Mouse (Mus musculus): Measurements from ENCODE around the gene Hoxb8. TPM values are rescaled to one million over a fixed set of nuclear protein-coding genes. Genes with fewer than 3 reads are reported as not detected.

Hoxb8 gene
- polyA plus RNA-seq, 1 experiment, result not detected

- TF ChIP-seq GATA1 (IDR thresholded peaks at IDR 0.05; ENCODE audit: low read length), result no peak
Measured at GRCm38 (mm10) chr11:96263636-96264389, 17.9 kb upstream of the Hoxb8 start.

GRCm38 (mm10) chr11:96264390-96265020 lies 17.2 kb upstream of the Hoxb8 start:
- no peak for TF ChIP-seq GATA1 (IDR thresholded peaks at IDR 0.05; ENCODE audit: low read length)

GRCm38 (mm10) chr11:96265954-96266353 lies 15.8 kb upstream of the Hoxb8 start:
- TF ChIP-seq GATA1 (IDR thresholded peaks at IDR 0.05; ENCODE audit: low read length), result no peak

GRCm38 (mm10) chr11:96267021-96267920 lies 14.4 kb upstream of the Hoxb8 start:
- no peak for TF ChIP-seq GATA1 (IDR thresholded peaks at IDR 0.05; ENCODE audit: low read length)

- TF ChIP-seq GATA1 (IDR thresholded peaks at IDR 0.05; ENCODE audit: low read length), result no peak
Measured at GRCm38 (mm10) chr11:96268031-96268745, 13.5 kb upstream of the Hoxb8 start.

GRCm38 (mm10) chr11:96269869-96270268 lies 11.8 kb upstream of the Hoxb8 start:
- no peak for TF ChIP-seq GATA1 (IDR thresholded peaks at IDR 0.05; ENCODE audit: low read length)

GRCm38 (mm10) chr11:96270996-96271540 lies 10.6 kb upstream of the Hoxb8 start, which contains the start of gene Hoxb9:
Hoxb9 (plus strand) TSS chr11:96271457.
- no peak for TF ChIP-seq GATA1 (IDR thresholded peaks at IDR 0.05; ENCODE audit: low read length)

GRCm38 (mm10) chr11:96271541-96272011 lies 10.1 kb upstream of the Hoxb8 start:
- no peak for TF ChIP-seq GATA1 (IDR thresholded peaks at IDR 0.05; ENCODE audit: low read length)

GRCm38 (mm10) chr11:96272024-96272921 lies 9.4 kb upstream of the Hoxb8 start:
- TF ChIP-seq GATA1 (IDR thresholded peaks at IDR 0.05; ENCODE audit: low read length), result no peak

- TF ChIP-seq GATA1 (IDR thresholded peaks at IDR 0.05; ENCODE audit: low read length), result no peak
Measured at GRCm38 (mm10) chr11:96274428-96274827, 7.3 kb upstream of the Hoxb8 start.

GRCm38 (mm10) chr11:96275896-96276295 lies 5.8 kb upstream of the Hoxb8 start:
- no peak for TF ChIP-seq GATA1 (IDR thresholded peaks at IDR 0.05; ENCODE audit: low read length)

- no peak for TF ChIP-seq GATA1 (IDR thresholded peaks at IDR 0.05; ENCODE audit: low read length)
Measured at GRCm38 (mm10) chr11:96277151-96278044, 4.3 kb upstream of the Hoxb8 start.

- TF ChIP-seq GATA1 (IDR thresholded peaks at IDR 0.05; ENCODE audit: low read length), result no peak
Measured at GRCm38 (mm10) chr11:96278324-96278723, 3.4 kb upstream of the Hoxb8 start.

All from G1E-ER4 (cell line).